Mouse (Mus musculus): Measurements from ENCODE around the gene Dcun1d4. TPM values are rescaled to one million over a fixed set of nuclear protein-coding genes. Genes with fewer than 3 reads are reported as not detected.

Dcun1d4 gene
- polyA plus RNA-seq, 1 experiment, result not detected

DNA sequence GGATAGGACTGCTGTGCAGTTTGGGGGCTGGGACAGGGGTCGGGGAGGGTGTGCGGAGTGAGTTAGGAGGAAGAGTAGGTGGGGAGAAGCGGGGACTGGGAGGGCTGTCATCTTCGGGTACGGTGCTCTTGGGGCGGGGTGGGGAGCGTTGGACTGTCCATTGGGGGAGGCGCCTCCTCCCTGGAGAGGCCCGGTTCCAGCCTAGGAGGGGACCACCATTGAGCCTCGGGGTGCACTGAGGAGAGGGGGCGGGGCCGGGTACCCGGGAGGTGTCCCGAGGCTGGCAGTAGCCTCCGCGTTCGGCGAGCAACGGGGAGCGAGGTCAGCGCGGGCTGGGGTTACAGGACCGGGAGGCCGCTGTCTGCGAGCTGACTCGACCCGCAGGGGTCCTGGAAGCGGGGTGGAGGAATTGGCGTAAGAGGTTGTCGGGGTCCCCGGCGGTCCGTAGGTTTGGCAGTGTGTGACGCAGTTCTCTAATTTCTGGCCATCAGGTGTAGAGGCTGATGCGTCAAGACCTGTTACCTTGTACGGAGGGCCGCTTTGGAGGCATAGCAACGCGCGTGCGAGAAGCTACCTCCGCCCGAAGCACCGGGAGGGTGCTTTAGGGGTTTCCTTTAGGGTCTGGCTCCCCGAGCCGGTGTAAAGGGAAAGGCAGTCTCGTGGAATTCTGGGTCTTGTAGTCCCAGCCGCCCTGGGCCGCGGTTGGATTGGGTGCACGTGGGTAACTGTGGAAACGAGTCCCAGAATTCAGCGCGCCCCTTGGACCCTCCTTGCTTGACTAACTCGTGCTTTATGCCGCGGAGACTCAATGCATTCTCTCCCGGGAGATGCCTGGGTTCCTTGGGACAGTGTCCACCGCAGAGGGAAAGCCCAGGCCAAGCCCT is 11.3 kb downstream of the Dcun1d4 start:
- TF ChIP-seq GATA1 (IDR thresholded peaks at IDR 0.05; ENCODE audit: low read length) (no peak), TAL1 (IDR thresholded peaks at IDR 0.05; ENCODE audit: low read length) (no peak)

DNA sequence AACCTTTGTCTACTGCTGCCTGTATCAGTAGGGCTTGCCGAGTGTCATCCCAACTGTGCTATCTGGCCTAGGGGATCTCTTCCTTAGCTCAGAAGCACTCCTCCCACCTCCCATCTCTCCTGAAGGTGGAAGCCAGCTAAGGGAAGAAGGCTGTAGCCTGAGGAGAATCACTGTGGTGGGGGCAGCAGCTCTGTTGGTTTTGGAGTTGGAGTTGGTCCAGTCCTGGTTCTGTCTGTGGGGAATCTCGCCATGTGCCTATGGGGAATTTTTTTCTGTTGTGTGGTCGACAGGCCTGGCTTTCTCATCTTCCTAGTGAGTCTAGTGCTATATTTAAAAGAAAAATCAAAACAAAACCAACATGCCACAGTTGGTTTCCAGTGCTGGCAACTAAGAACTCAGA is 16.6 kb downstream of the Dcun1d4 start:
- H3K36me3 ChIP-seq (ENCODE audit: control insufficient read depth), result no peaks in the 10 kb centered on the region
- no peaks in the 10 kb centered on the region for H3K9me3 ChIP-seq (ENCODE audit: control insufficient read depth, low read length)
- H3K27me3 ChIP-seq (ENCODE audit: control insufficient read depth), result no peaks in the 10 kb centered on the region
- TF ChIP-seq GATA1 (IDR thresholded peaks at IDR 0.05; ENCODE audit: low read length) (no peak), TAL1 (IDR thresholded peaks at IDR 0.05; ENCODE audit: low read length) (no peak)
- peaks cover 29% of the 10 kb centered on the region for H3K4me1 ChIP-seq (ENCODE audit: control insufficient read depth)
- no peak overlapping the region for H3K4me3 ChIP-seq (replicated peaks)

More for the DNA sequence above, 11.3 kb downstream of the Dcun1d4 start:
- Histone ChIP-seq H3K36me3 (ENCODE audit: control insufficient read depth) (no peaks in the 10 kb centered on the region), H3K27me3 (ENCODE audit: control insufficient read depth) (peaks cover 16% of the 10 kb centered on the region), H3K4me1 (ENCODE audit: control insufficient read depth) (peaks cover 31% of the 10 kb centered on the region), H3K9me3 (ENCODE audit: control insufficient read depth, low read length) (no peaks in the 10 kb centered on the region), H3K4me3 (replicated peaks) (peak overlapping the region; percentile 83)

DNA sequence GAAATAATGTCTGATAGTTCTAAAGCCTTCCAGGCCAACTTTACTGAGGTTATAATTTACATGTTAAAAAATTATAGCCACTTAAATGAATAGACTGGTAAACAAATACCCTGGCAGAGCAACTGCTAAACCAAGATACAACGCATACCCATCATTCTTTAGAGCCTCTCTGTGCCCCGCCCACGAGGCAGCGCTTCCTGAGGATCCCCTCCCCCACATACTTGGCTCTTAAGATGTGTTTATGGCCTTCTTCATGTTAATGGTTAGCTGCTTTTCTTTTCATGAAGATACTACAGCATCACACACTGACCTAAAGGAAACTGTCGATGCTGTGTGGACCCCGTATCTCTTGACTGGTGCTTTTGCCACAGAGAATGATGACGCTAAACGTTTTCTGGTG is 17.8 kb downstream of the Dcun1d4 start:
- no peak overlapping the region for H3K4me3 ChIP-seq (replicated peaks)
- no peaks in the 10 kb centered on the region for H3K27me3 ChIP-seq (ENCODE audit: control insufficient read depth)
- H3K9me3 ChIP-seq (ENCODE audit: control insufficient read depth, low read length), result no peaks in the 10 kb centered on the region
- H3K36me3 ChIP-seq (ENCODE audit: control insufficient read depth), result no peaks in the 10 kb centered on the region
- H3K4me1 ChIP-seq (ENCODE audit: control insufficient read depth), result peaks cover 35% of the 10 kb centered on the region
- TF ChIP-seq GATA1 (IDR thresholded peaks at IDR 0.05; ENCODE audit: low read length) (no peak), TAL1 (IDR thresholded peaks at IDR 0.05; ENCODE audit: low read length) (no peak)

- H3K4me3 ChIP-seq (replicated peaks), result no peak overlapping the region
- no peaks in the 10 kb centered on the region for H3K36me3 ChIP-seq (ENCODE audit: control insufficient read depth)
- peaks cover 40% of the 10 kb centered on the region for H3K4me1 ChIP-seq (ENCODE audit: control insufficient read depth)
- H3K9me3 ChIP-seq (ENCODE audit: control insufficient read depth, low read length), result no peaks in the 10 kb centered on the region
- TF ChIP-seq TAL1 (IDR thresholded peaks at IDR 0.05; ENCODE audit: low read length), result no peak
- TF ChIP-seq GATA1 (IDR thresholded peaks at IDR 0.05; ENCODE audit: low read length), result no peak
- no peaks in the 10 kb centered on the region for H3K27me3 ChIP-seq (ENCODE audit: control insufficient read depth)
These were observed 20.2 kb downstream of the Dcun1d4 start for GRCm38 (mm10) chr5:73500867-73501440.

- TF ChIP-seq GATA1 (IDR thresholded peaks at IDR 0.05; ENCODE audit: low read length) (no peak), TAL1 (IDR thresholded peaks at IDR 0.05; ENCODE audit: low read length) (no peak)
- Histone ChIP-seq H3K9me3 (ENCODE audit: control insufficient read depth, low read length) (no peaks in the 10 kb centered on the region), H3K4me3 (replicated peaks) (no peak overlapping the region), H3K36me3 (ENCODE audit: control insufficient read depth) (no peaks in the 10 kb centered on the region), H3K27me3 (ENCODE audit: control insufficient read depth) (no peaks in the 10 kb centered on the region), H3K4me1 (ENCODE audit: control insufficient read depth) (peaks cover 34% of the 10 kb centered on the region)
These were observed 21.6 kb downstream of the Dcun1d4 start for GRCm38 (mm10) chr5:73502422-73502821.

DNA sequence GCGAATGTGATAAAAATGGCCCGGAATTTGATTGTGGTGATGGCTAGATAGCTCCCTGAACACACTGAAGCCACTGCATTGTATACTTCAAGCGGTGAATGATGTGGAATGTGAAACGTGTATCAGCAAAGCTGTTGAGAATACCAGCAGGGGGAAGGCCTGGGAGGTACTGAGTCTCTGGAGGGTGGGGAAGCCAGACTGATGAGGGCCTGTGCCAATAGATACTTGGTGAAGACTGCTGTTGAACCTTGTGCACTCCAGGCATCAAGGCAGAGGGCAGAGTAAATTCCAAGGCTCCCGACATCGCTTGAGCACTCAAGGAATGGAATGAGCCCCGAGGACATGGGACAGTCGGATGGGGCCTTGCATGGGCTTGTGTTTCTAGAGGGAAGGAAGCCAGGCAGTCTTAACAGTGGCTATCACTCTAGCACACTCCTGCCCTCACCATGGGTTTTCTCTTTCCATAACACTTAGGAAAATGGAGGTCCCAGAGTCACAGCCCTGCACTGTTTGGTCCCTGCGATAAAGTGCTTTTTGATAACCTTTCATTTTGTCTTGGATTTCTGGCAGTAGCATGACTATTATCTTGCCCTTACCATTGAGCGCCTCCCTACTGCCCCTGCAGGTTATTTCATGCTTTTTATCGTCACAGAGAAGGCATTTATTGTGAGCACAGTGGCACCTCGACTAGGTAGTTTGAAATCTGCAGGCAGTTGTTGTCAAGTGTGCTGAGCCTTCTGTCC is 22.4 kb downstream of the Dcun1d4 start:
- TF ChIP-seq GATA1 (IDR thresholded peaks at IDR 0.05; ENCODE audit: low read length), result no peak
- no peak for TF ChIP-seq TAL1 (IDR thresholded peaks at IDR 0.05; ENCODE audit: low read length)

GRCm38 (mm10) chr5:73511074-73511473 is 30.3 kb downstream of the Dcun1d4 start:
- Histone ChIP-seq H3K9me3 (ENCODE audit: control insufficient read depth, low read length) (no peaks in the 10 kb centered on the region), H3K4me3 (replicated peaks) (no peak overlapping the region), H3K36me3 (ENCODE audit: control insufficient read depth) (peaks cover 7% of the 10 kb centered on the region), H3K27me3 (ENCODE audit: control insufficient read depth) (no peaks in the 10 kb centered on the region), H3K4me1 (ENCODE audit: control insufficient read depth) (no peaks in the 10 kb centered on the region; the same call in 1 of the 2 replicates)
- TF ChIP-seq GATA1 (IDR thresholded peaks at IDR 0.05; ENCODE audit: low read length) (no peak), TAL1 (IDR thresholded peaks at IDR 0.05; ENCODE audit: low read length) (no peak)

More for the DNA sequence above, 22.4 kb downstream of the Dcun1d4 start:
- H3K4me3 ChIP-seq (replicated peaks), result no peak overlapping the region
- no peaks in the 10 kb centered on the region for H3K27me3 ChIP-seq (ENCODE audit: control insufficient read depth)
- H3K4me1 ChIP-seq (ENCODE audit: control insufficient read depth), result peaks cover 32% of the 10 kb centered on the region
- no peaks in the 10 kb centered on the region for H3K9me3 ChIP-seq (ENCODE audit: control insufficient read depth, low read length)
- H3K36me3 ChIP-seq (ENCODE audit: control insufficient read depth), result no peaks in the 10 kb centered on the region

- Histone ChIP-seq H3K9me3 (ENCODE audit: control insufficient read depth, low read length) (no peaks in the 10 kb centered on the region), H3K4me3 (replicated peaks) (no peak overlapping the region), H3K27me3 (ENCODE audit: control insufficient read depth) (no peaks in the 10 kb centered on the region), H3K36me3 (ENCODE audit: control insufficient read depth) (peaks cover 7% of the 10 kb centered on the region), H3K4me1 (ENCODE audit: control insufficient read depth) (no peaks in the 10 kb centered on the region; the same call in 1 of the 2 replicates)
- no peak for TF ChIP-seq TAL1 (IDR thresholded peaks at IDR 0.05; ENCODE audit: low read length)
- no peak for TF ChIP-seq GATA1 (IDR thresholded peaks at IDR 0.05; ENCODE audit: low read length)
These were observed 31.4 kb downstream of the Dcun1d4 start for GRCm38 (mm10) chr5:73512241-73512640.

- TF ChIP-seq GATA1 (IDR thresholded peaks at IDR 0.05; ENCODE audit: low read length) (no peak), TAL1 (IDR thresholded peaks at IDR 0.05; ENCODE audit: low read length) (no peak)
- H3K4me3 ChIP-seq (replicated peaks), result no peak overlapping the region
- no peaks in the 10 kb centered on the region for H3K9me3 ChIP-seq (ENCODE audit: control insufficient read depth, low read length)
- peaks cover 7% of the 10 kb centered on the region for H3K36me3 ChIP-seq (ENCODE audit: control insufficient read depth)
- H3K4me1 ChIP-seq (ENCODE audit: control insufficient read depth), result no peaks in the 10 kb centered on the region; the same call in 1 of the 2 replicates
- no peaks in the 10 kb centered on the region for H3K27me3 ChIP-seq (ENCODE audit: control insufficient read depth)
These were observed 31.9 kb downstream of the Dcun1d4 start for GRCm38 (mm10) chr5:73512661-73513060.

Data from erythroblast, embryonic 14.5 days (primary cell).